ENCODE assay signal across 20 mouse cellular contexts in the genomic region with DNA sequence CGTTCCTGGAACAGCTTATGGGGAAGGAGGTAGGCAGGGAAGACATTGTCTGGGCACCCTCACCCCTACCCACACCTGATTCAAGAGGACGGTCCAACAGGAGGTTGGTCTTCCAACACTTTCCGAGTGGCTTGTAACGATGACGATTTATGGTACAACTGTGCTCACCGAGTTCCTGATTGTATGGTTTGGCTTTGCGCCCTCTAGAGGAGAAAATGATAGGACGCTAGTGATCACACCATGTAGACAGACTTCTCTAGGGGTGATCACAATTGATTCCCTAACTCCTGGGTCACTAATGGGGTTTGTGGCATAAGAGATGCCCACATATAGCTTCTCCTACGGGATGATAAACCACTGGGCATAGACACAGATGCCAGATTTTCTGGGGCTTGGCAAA. TPM values are rescaled to one million over a fixed set of nuclear protein-coding genes. Genes with fewer than 3 reads are reported as not detected.
DNase-seq lines count a peak whose midpoint lies in the region; ATAC-seq and TF ChIP-seq lines count a peak whose summit lies in the region.
"Had no signal": no experiment of that assay in that cellular context is flagged by ENCODE, and none has a peak within 500 bp of the region (broad histone marks: within the 10 kb centered on the region; RNA-seq: fewer than 3 reads in every experiment).

No protein-coding gene starts in this region.

- no peak overlapping the region for H3K9ac ChIP-seq in liver, postnatal 0 days (replicated peaks)
- H3K9ac ChIP-seq in liver, embryonic 11.5 days (ENCODE audit: low read depth, low read length), result no peak overlapping the region
- H3K9ac ChIP-seq: embryonic facial prominence, embryonic 15.5 days; intestine, embryonic 15.5 days had no signal

- H3K4me1 ChIP-seq in liver, postnatal 0 days (ENCODE audit: insufficient read depth), result no peaks in the 10 kb centered on the region
- no peaks in the 10 kb centered on the region for H3K4me1 ChIP-seq in liver, embryonic 11.5 days (replicated peaks; ENCODE audit: control insufficient read depth, insufficient read depth, low read length)
- no peaks in the 10 kb centered on the region for H3K4me1 ChIP-seq in G1E (ENCODE audit: insufficient read depth, low read depth, low read length)
- H3K4me1 ChIP-seq: embryonic facial prominence, embryonic 15.5 days; intestine, embryonic 15.5 days had no signal

- no peak overlapping the region for H3K4me3 ChIP-seq in liver, postnatal 0 days (ENCODE audit: low read depth, low read length)
- H3K4me3 ChIP-seq in liver, embryonic 11.5 days (ENCODE audit: low read depth, low read length), result no peak overlapping the region
- H3K4me3 ChIP-seq in G1E (ENCODE audit: low read depth, low read length), result no peak overlapping the region
- H3K4me3 ChIP-seq: embryonic facial prominence, embryonic 15.5 days; intestine, embryonic 15.5 days had no signal

- no peaks in the 10 kb centered on the region for H3K36me3 ChIP-seq in liver, postnatal 0 days (replicated peaks; ENCODE audit: insufficient read depth, low read length)
- no peaks in the 10 kb centered on the region for H3K36me3 ChIP-seq in liver, embryonic 11.5 days (ENCODE audit: control insufficient read depth, insufficient read depth, low read length)
- no peaks in the 10 kb centered on the region for H3K36me3 ChIP-seq in G1E (replicated peaks)
- H3K36me3 ChIP-seq: embryonic facial prominence, embryonic 15.5 days; intestine, embryonic 15.5 days had no signal

- H3K4me2 ChIP-seq in liver, postnatal 0 days (ENCODE audit: low read depth, low read length), result no peak overlapping the region
- H3K4me2 ChIP-seq in liver, embryonic 11.5 days, result no peak overlapping the region
- H3K4me2 ChIP-seq: embryonic facial prominence, embryonic 15.5 days; intestine, embryonic 15.5 days had no signal

- no peak for DNase-seq in liver, postnatal 0 days
- no peak for DNase-seq in liver, embryonic 11.5 days (ENCODE audit: low spot score)
- DNase-seq in B cell, adult 2 months, result peak; percentile 3 to 17
- DNase-seq in G1E (ENCODE audit: low spot score), result no peak
- no peak for DNase-seq in adrenal gland, adult 2 months
- DNase-seq in urinary bladder, adult 18-20 months (ENCODE audit: low spot score in 2 of 2), result no peak
- no peak for DNase-seq in heart, adult 8-10 months (ENCODE audit: low spot score)
- DNase-seq: cerebellum, adult 2 months; gastrocnemius, postnatal 36 days; heart, postnatal 14 days; layer of hippocampus, adult 9-11 months had no signal

- 69% methylated on average over 9 of the region's 9 CpGs for WGBS in liver, postnatal 0 days (ENCODE audit: insufficient replicate concordance)
- WGBS in liver, embryonic 11.5 days, result 72% methylated on average over 9 of the region's 9 CpGs

- peak; percentile 49 for TF ChIP-seq CTCF in liver, postnatal 0 days (IDR thresholded peaks at IDR 0.05; ENCODE audit: low read depth)
- peak; percentile 5; the same call in 1 of the 2 replicates for TF ChIP-seq CTCF in G1E (IDR thresholded peaks at IDR 0.05; ENCODE audit: low read depth, low read length)

- no peak for ATAC-seq in liver, postnatal 0 days
- ATAC-seq in liver, embryonic 11.5 days (replicated peaks; ENCODE audit: low FRiP score), result no peak
- ATAC-seq in G1E (ENCODE audit: extremely low read depth, insufficient number of reproducible peaks, low FRiP score, poor library complexity, severe bottlenecking), result no peak
- ATAC-seq in erythroblast, adult 5-6 weeks (replicated peaks; ENCODE audit: low FRiP score, poor library complexity, severe bottlenecking), result 0 out of 2 replicates have a peak, but pooled peaks have one; percentile 52
- ATAC-seq: forebrain, embryonic 16.5 days; intestine, embryonic 15.5 days had no signal

- no peak for TF ChIP-seq EP300 in liver, postnatal 0 days (IDR thresholded peaks at IDR 0.05; ENCODE audit: low read depth)

- no peak overlapping the region for H3K27ac ChIP-seq in liver, postnatal 0 days (ENCODE audit: low read depth)
- no peak overlapping the region for H3K27ac ChIP-seq in liver, embryonic 11.5 days (ENCODE audit: low read depth, low read length)
- H3K27ac ChIP-seq: embryonic facial prominence, embryonic 15.5 days; intestine, embryonic 15.5 days had no signal

- H3K9me3 ChIP-seq in liver, postnatal 0 days (ENCODE audit: low read length), result no peaks in the 10 kb centered on the region
- no peaks in the 10 kb centered on the region for H3K9me3 ChIP-seq in liver, embryonic 11.5 days (ENCODE audit: control insufficient read depth, low read length)
- no peaks in the 10 kb centered on the region for H3K9me3 ChIP-seq in G1E (replicated peaks)
- H3K9me3 ChIP-seq: embryonic facial prominence, embryonic 15.5 days; intestine, embryonic 15.5 days had no signal

- no peaks in the 10 kb centered on the region for H3K27me3 ChIP-seq in liver, postnatal 0 days (ENCODE audit: insufficient read depth, low read length)
- no peaks in the 10 kb centered on the region for H3K27me3 ChIP-seq in liver, embryonic 11.5 days (replicated peaks; ENCODE audit: control insufficient read depth, insufficient read depth, low read length)
- 0 out of 2 replicates have a peak, but pooled peaks cover 2% of the 10 kb centered on the region for H3K27me3 ChIP-seq in G1E (ENCODE audit: insufficient read depth, low read length)
- H3K27me3 ChIP-seq: embryonic facial prominence, embryonic 15.5 days; intestine, embryonic 15.5 days had no signal

RNA-seq across cellular contexts. Expression of a gene that starts 3.3 kb away (rescaled TPM):
- polyA plus RNA-seq in liver, postnatal 0 days (2015; fragmentation: Nextera tagmentation; extraction: Ambion mirVana), result not detected in 2 replicates
- not detected in 2 replicates for polyA plus RNA-seq in liver, embryonic 11.5 days (2014; fragmentation: Nextera tagmentation; extraction: Ambion mirVana)
- total RNA-seq in G1E (2014; fragmentation: Nextera tagmentation) (not detected in 2 replicates), G1E (2017) (0.17 TPM in 1 of 2 replicates, not detected in the other)
- not detected in 2 replicates for polyA plus RNA-seq in G1E (2012)
- not detected in 2 replicates for total RNA-seq in erythroblast, adult 5-6 weeks (2015; ENCODE audit: low replicate concordance)
- not detected in 2 replicates for total RNA-seq in erythroblast, adult 5-6 weeks (2017; ENCODE audit: low replicate concordance)
- not detected for total RNA-seq in adrenal gland, adult 2 months (2021)
- not detected in 2 replicates for polyA plus RNA-seq in adrenal gland, adult 2 months (2012; rRNA removed)
- total RNA-seq in heart, adult 8-10 months (2022), result not detected
- total RNA-seq: adrenal gland, postnatal 4 days; gastrocnemius, postnatal 36 days; heart, postnatal 14 days; monocyte, adult 5-6 weeks had no signal
- polyA plus RNA-seq: cerebellum, adult 2 months; embryonic facial prominence, embryonic 15.5 days; forebrain, embryonic 16.5 days; intestine, embryonic 15.5 days; limb, embryonic 11.5 days; lung, embryonic 16.5 days; small intestine, adult 2 months had no signal

RNA-seq across cellular contexts. Expression of a gene that starts 20.6 kb away (rescaled TPM):
- not detected in 2 replicates for polyA plus RNA-seq in liver, postnatal 0 days (2015; fragmentation: Nextera tagmentation; extraction: Ambion mirVana)
- not detected in 2 replicates for polyA plus RNA-seq in liver, embryonic 11.5 days (2014; fragmentation: Nextera tagmentation; extraction: Ambion mirVana)
- not detected in 2 replicates for total RNA-seq in G1E (2014; fragmentation: Nextera tagmentation)
- 0.64 TPM in 1 of 2 replicates, not detected in the other for total RNA-seq in G1E (2017)
- polyA plus RNA-seq in G1E (2012), result not detected in 2 replicates
- total RNA-seq in erythroblast, adult 5-6 weeks (2015; ENCODE audit: low replicate concordance), result not detected in 2 replicates
- not detected in 2 replicates for total RNA-seq in erythroblast, adult 5-6 weeks (2017; ENCODE audit: low replicate concordance)
- not detected for total RNA-seq in adrenal gland, adult 2 months (2021)
- not detected in 2 replicates for polyA plus RNA-seq in adrenal gland, adult 2 months (2012; rRNA removed)
- not detected for total RNA-seq in heart, adult 8-10 months (2022)
- total RNA-seq: gastrocnemius, postnatal 36 days; heart, postnatal 14 days; monocyte, adult 5-6 weeks had no signal
- polyA plus RNA-seq: cerebellum, adult 2 months; forebrain, embryonic 16.5 days; limb, embryonic 11.5 days; small intestine, adult 2 months had no signal

RNA-seq across cellular contexts. Expression of a gene that starts 21.1 kb away (rescaled TPM):
- not detected in 2 replicates for polyA plus RNA-seq in liver, postnatal 0 days (2015; fragmentation: Nextera tagmentation; extraction: Ambion mirVana)
- not detected in 2 replicates for polyA plus RNA-seq in liver, embryonic 11.5 days (2014; fragmentation: Nextera tagmentation; extraction: Ambion mirVana)
- total RNA-seq in G1E (2014; fragmentation: Nextera tagmentation), result not detected in 2 replicates
- total RNA-seq in G1E (2017), result not detected in 2 replicates
- polyA plus RNA-seq in G1E (2012), result not detected in 2 replicates
- total RNA-seq in erythroblast, adult 5-6 weeks (2015; ENCODE audit: low replicate concordance), result not detected in 2 replicates
- total RNA-seq in erythroblast, adult 5-6 weeks (2017; ENCODE audit: low replicate concordance), result not detected in 2 replicates
- total RNA-seq in adrenal gland, adult 2 months (2021), result not detected
- polyA plus RNA-seq in adrenal gland, adult 2 months (2012; rRNA removed), result not detected in 2 replicates
- not detected for total RNA-seq in heart, adult 8-10 months (2022)
- total RNA-seq: adrenal gland, postnatal 4 days; gastrocnemius, postnatal 36 days; heart, postnatal 14 days; monocyte, adult 5-6 weeks had no signal
- polyA plus RNA-seq: cerebellum, adult 2 months; embryonic facial prominence, embryonic 15.5 days; forebrain, embryonic 16.5 days; intestine, embryonic 15.5 days; limb, embryonic 11.5 days; lung, embryonic 16.5 days; small intestine, adult 2 months had no signal

RNA-seq across cellular contexts. Expression of a gene that starts 21.8 kb away (rescaled TPM):
- polyA plus RNA-seq in liver, postnatal 0 days (2015; fragmentation: Nextera tagmentation; extraction: Ambion mirVana), result not detected in 2 replicates
- polyA plus RNA-seq in liver, embryonic 11.5 days (2014; fragmentation: Nextera tagmentation; extraction: Ambion mirVana), result not detected in 2 replicates
- total RNA-seq in G1E (2014; fragmentation: Nextera tagmentation) (not detected in 2 replicates), G1E (2017) (not detected in 2 replicates)
- not detected in 2 replicates for polyA plus RNA-seq in G1E (2012)
- total RNA-seq in erythroblast, adult 5-6 weeks (2015; ENCODE audit: low replicate concordance), result not detected in 2 replicates
- not detected in 2 replicates for total RNA-seq in erythroblast, adult 5-6 weeks (2017; ENCODE audit: low replicate concordance)
- total RNA-seq in adrenal gland, adult 2 months (2021), result not detected
- 0.07 and 1.8 TPM in 2 replicates for polyA plus RNA-seq in adrenal gland, adult 2 months (2012; rRNA removed)
- total RNA-seq in heart, adult 8-10 months (2022), result not detected
- total RNA-seq: gastrocnemius, postnatal 36 days; heart, postnatal 14 days; monocyte, adult 5-6 weeks had no signal
- polyA plus RNA-seq: cerebellum, adult 2 months; embryonic facial prominence, embryonic 15.5 days; forebrain, embryonic 16.5 days; intestine, embryonic 15.5 days; limb, embryonic 11.5 days; lung, embryonic 16.5 days; small intestine, adult 2 months had no signal

RNA-seq across cellular contexts. Expression of a gene that starts 21.9 kb away (rescaled TPM):
- polyA plus RNA-seq in liver, postnatal 0 days (2015; fragmentation: Nextera tagmentation; extraction: Ambion mirVana), result not detected in 2 replicates
- not detected in 2 replicates for polyA plus RNA-seq in liver, embryonic 11.5 days (2014; fragmentation: Nextera tagmentation; extraction: Ambion mirVana)
- total RNA-seq in G1E (2014; fragmentation: Nextera tagmentation), result not detected in 2 replicates
- not detected in 2 replicates for total RNA-seq in G1E (2017)
- not detected in 2 replicates for polyA plus RNA-seq in G1E (2012)
- not detected in 2 replicates for total RNA-seq in erythroblast, adult 5-6 weeks (2015; ENCODE audit: low replicate concordance)
- total RNA-seq in erythroblast, adult 5-6 weeks (2017; ENCODE audit: low replicate concordance), result not detected in 2 replicates
- not detected for total RNA-seq in adrenal gland, adult 2 months (2021)
- polyA plus RNA-seq in adrenal gland, adult 2 months (2012; rRNA removed), result not detected in 2 replicates
- not detected for total RNA-seq in heart, adult 8-10 months (2022)
- total RNA-seq: adrenal gland, postnatal 4 days; gastrocnemius, postnatal 36 days; heart, postnatal 14 days; monocyte, adult 5-6 weeks had no signal
- polyA plus RNA-seq: embryonic facial prominence, embryonic 15.5 days; forebrain, embryonic 16.5 days; intestine, embryonic 15.5 days; limb, embryonic 11.5 days; lung, embryonic 16.5 days; small intestine, adult 2 months had no signal

Comparison
In these comparisons a context has a peak if more than half of its experiments do, and no peak if none do; other contexts are left out.
1. DNase-seq: peak in B cell, adult 2 months (2 of 2); none in liver, postnatal 0 days (single experiment), liver, embryonic 11.5 days (single experiment), G1E (single experiment), adrenal gland, adult 2 months (single experiment), urinary bladder, adult 18-20 months (0 of 2) and heart, adult 8-10 months (single experiment).